Mouse (Mus musculus) midbrain, embryonic 14.5 days (tissue): ENCODE data around the gene Rad51ap2. TPM values are rescaled to one million over a fixed set of nuclear protein-coding genes. Genes with fewer than 3 reads are reported as not detected.
A peak's percentile ranks its signal among the peaks of the same experiment; 100 is the strongest.

ENCODE experiments used
- ATAC-seq: fragments of 200-750 bp; cut with Nextera tagmentation; 2 replicates; pipeline ENCODE4 v1.8.0; 2017; ENCODE audit warnings: moderate number of reproducible peaks, moderate library complexity; ENCODE audit not compliant: low FRiP score, low TSS enrichment
- DNase-seq: peaks from one replicate; pipeline ENCODE4 v3.0.0-alpha.2; 2015
- H3K27ac ChIP-seq: fragments of 300-500 bp; sonication (generic); replicated peaks from 2 replicates; pipeline ENCODE4 v1.5.1; 2014; ENCODE audit warnings: mild to moderate bottlenecking, low read depth, low read length, moderate library complexity
- H3K27me3 ChIP-seq: fragments of 300-500 bp; sonication (generic); 2 replicates; pipeline ENCODE4 v1.6.1; 2014; ENCODE audit warnings: low read length, control low read depth, mixed read lengths; ENCODE audit not compliant: control insufficient read depth, insufficient read depth
- H3K36me3 ChIP-seq: fragments of 300-500 bp; sonication (generic); 2 replicates; pipeline ENCODE4 v1.6.1; 2014; ENCODE audit warnings: low read length, control low read depth; ENCODE audit not compliant: control insufficient read depth, insufficient read depth
- H3K4me1 ChIP-seq: fragments of 300-500 bp; sonication (generic); 2 replicates; pipeline ENCODE4 v1.6.1; 2014; ENCODE audit warnings: mild to moderate bottlenecking, antibody characterized with exemption, low read length, control low read depth; ENCODE audit not compliant: control insufficient read depth, insufficient read depth
- H3K4me2 ChIP-seq: fragments of 300-500 bp; sonication (generic); 2 replicates; pipeline ENCODE4 v1.6.1; 2014; ENCODE audit warnings: mild to moderate bottlenecking, low read length, moderate library complexity
- H3K4me3 ChIP-seq: fragments of 300-500 bp; sonication (generic); replicated peaks from 2 replicates; pipeline ENCODE4 v1.5.1; 2014; ENCODE audit warnings: low read depth, low read length
- H3K9ac ChIP-seq: fragments of 300-500 bp; sonication (generic); replicated peaks from 2 replicates; pipeline ENCODE4 v1.6.1; 2014; ENCODE audit warnings: mild to moderate bottlenecking, low read length, moderate library complexity
- H3K9me3 ChIP-seq: fragments of 300-500 bp; sonication (generic); 2 replicates; pipeline ENCODE4 v1.6.1; 2016; ENCODE audit warnings: low read length, control low read depth, mixed read lengths; ENCODE audit not compliant: control insufficient read depth
- WGBS: fragments of 180-500 bp; shearing (Covaris S2); extraction: QIAGEN DNeasy Blood & Tissue Kit; methylation state at CpG from one replicate; pipeline ENCODE4 v1.1.7; 2014; 5-methylcytosine and 5-hydroxymethylcytosine counted together
- polyA plus RNA-seq: library from polyadenylated mRNA; unstranded; fragments of >200 nt; fragmentation: Nextera tagmentation; extraction: Ambion mirVana; gene quantifications from 2 replicates; pipeline ENCODE4 v1.2.1, GENCODE M21; 2014

The Rad51ap2 gene
- 0.15 and 0.18 TPM in 2 replicates for polyA plus RNA-seq

GRCm38 (mm10) chr12:11455549-11456194, at the start of gene Rad51ap2:
Gene Rad51ap2, plus strand, starts transcription at chr12:11456079.
- ATAC-seq: peak; percentile 99

GRCm38 (mm10) chr12:11407679-11408078, 48.2 kb upstream of the Rad51ap2 start:
- H3K9ac ChIP-seq: no peak overlapping the region
- H3K27ac ChIP-seq: no peak overlapping the region
- H3K9me3 ChIP-seq: no peaks in the 10 kb centered on the region
- WGBS: 92% methylated on average over 4 of the region's 4 CpGs
- DNase-seq (no peak), ATAC-seq (no peak)
- H3K4me2 ChIP-seq: no peak overlapping the region
- no peaks in the 10 kb centered on the region for H3K27me3 ChIP-seq
- H3K36me3 ChIP-seq: no peaks in the 10 kb centered on the region
- no peaks in the 10 kb centered on the region for H3K4me1 ChIP-seq
- H3K4me3 ChIP-seq: no peak overlapping the region

More at GRCm38 (mm10) chr12:11455549-11456194, at the start of gene Rad51ap2:
- Histone ChIP-seq H3K36me3 (no peaks in the 10 kb centered on the region), H3K27ac (no peak within 1 kb of the TSS), H3K4me3 (peak within 1 kb of the TSS; percentile 58), H3K4me1 (peaks cover 5% of the 10 kb centered on the region; the same call in 1 of the 2 replicates), H3K4me2 (peak within 1 kb of the TSS; percentile 91), H3K9me3 (no peaks in the 10 kb centered on the region), H3K9ac (peak within 1 kb of the TSS; percentile 71), H3K27me3 (no peaks in the 10 kb centered on the region)
- DNase-seq: peak; percentile 91
- WGBS: 1% methylated on average over 40 of the region's 40 CpGs

- WGBS: 88% methylated on average over 6 of the region's 6 CpGs
- Histone ChIP-seq H3K4me3 (no peak overlapping the region), H3K9me3 (no peaks in the 10 kb centered on the region), H3K27ac (no peak overlapping the region), H3K9ac (no peak overlapping the region), H3K4me1 (no peaks in the 10 kb centered on the region), H3K27me3 (no peaks in the 10 kb centered on the region), H3K36me3 (no peaks in the 10 kb centered on the region), H3K4me2 (no peak overlapping the region)
- ATAC-seq: no peak
- no peak for DNase-seq
These were observed 37.8 kb upstream of the Rad51ap2 start for GRCm38 (mm10) chr12:11418112-11418511.

DNA sequence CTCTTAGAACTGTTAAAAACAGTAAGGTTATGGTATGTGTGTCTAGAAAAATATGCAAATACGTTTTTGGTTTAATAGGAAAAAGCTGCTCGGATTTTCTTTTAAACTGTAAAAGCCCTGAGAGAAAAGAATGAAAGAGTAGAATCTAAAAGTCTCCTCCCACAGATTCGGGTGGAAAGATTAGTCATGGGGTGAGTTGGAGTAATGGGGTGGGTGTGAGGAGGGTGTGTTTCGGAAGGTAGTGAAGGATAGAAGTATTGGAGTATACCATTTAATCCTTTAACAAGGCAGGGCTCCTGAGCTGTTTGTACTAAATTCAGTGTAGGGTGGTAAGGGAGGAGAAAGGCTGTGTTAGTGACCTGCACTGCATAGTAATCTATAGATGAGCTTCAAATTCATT, 28.5 kb upstream of the Rad51ap2 start:
- no peak overlapping the region for H3K4me3 ChIP-seq

DNA sequence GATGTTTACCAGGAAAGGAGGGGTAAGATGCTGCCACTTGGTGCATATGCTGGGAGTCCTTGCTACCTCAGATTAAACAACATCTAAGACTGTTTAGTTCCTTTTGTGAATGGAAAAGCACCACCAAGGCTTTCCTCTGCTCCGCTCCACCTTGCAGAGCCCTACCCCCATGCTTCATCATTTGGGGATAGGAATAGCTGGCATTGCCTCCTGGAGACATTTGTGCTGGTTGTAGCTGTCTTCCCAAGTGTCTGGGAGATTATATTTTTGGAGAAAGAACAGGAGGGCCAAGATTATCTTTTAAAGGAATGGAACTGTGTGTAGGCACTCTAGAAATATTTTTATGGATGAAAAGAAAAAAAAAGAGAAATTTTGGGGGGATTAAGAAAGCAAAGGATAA, 22.8 kb upstream of the Rad51ap2 start:
- ATAC-seq: no peak
- no peak overlapping the region for H3K4me2 ChIP-seq
- no peak overlapping the region for H3K9ac ChIP-seq
- no peak for DNase-seq
- WGBS: 93% methylated on average over 1 of the region's 1 CpGs
- H3K27me3 ChIP-seq: no peaks in the 10 kb centered on the region; the same call in 1 of the 2 replicates
- H3K36me3 ChIP-seq: no peaks in the 10 kb centered on the region
- H3K9me3 ChIP-seq: no peaks in the 10 kb centered on the region
- no peak overlapping the region for H3K27ac ChIP-seq
- H3K4me3 ChIP-seq: no peak overlapping the region
- peaks cover 13% of the 10 kb centered on the region; the same call in 1 of the 2 replicates for H3K4me1 ChIP-seq

More for the DNA sequence above, 28.5 kb upstream of the Rad51ap2 start:
- Histone ChIP-seq H3K27ac (no peak overlapping the region), H3K4me2 (no peak overlapping the region), H3K4me1 (no peaks in the 10 kb centered on the region), H3K27me3 (no peaks in the 10 kb centered on the region), H3K9ac (no peak overlapping the region), H3K9me3 (no peaks in the 10 kb centered on the region), H3K36me3 (no peaks in the 10 kb centered on the region)
- DNase-seq (no peak), ATAC-seq (no peak)
- WGBS: 57% methylated on average over 4 of the region's 4 CpGs

- H3K4me1 ChIP-seq: peaks cover 13% of the 10 kb centered on the region; the same call in 1 of the 2 replicates
- DNase-seq (no peak), ATAC-seq (no peak)
- H3K27ac ChIP-seq: no peak overlapping the region
- H3K4me3 ChIP-seq: 0 out of 2 replicates have a peak overlapping the region, but pooled peaks have one; percentile 2
- H3K36me3 ChIP-seq: no peaks in the 10 kb centered on the region
- WGBS: 62% methylated on average over 1 of the region's 1 CpGs
- 0 out of 2 replicates have a peak overlapping the region, but pooled peaks have one; percentile 9 for H3K9ac ChIP-seq
- no peaks in the 10 kb centered on the region for H3K9me3 ChIP-seq
- peak overlapping the region; percentile 15 for H3K4me2 ChIP-seq
- H3K27me3 ChIP-seq: peaks cover 6% of the 10 kb centered on the region; the same call in 1 of the 2 replicates
These were observed 22.2 kb upstream of the Rad51ap2 start for GRCm38 (mm10) chr12:11433716-11434115.

GRCm38 (mm10) chr12:11434446-11434845, 21.4 kb upstream of the Rad51ap2 start:
- no peak overlapping the region for H3K27ac ChIP-seq
- no peak for DNase-seq
- H3K4me3 ChIP-seq: 0 out of 2 replicates have a peak overlapping the region, but pooled peaks have one; percentile 51
- peak overlapping the region; percentile 85 for H3K4me2 ChIP-seq
- H3K27me3 ChIP-seq: peaks cover 6% of the 10 kb centered on the region; the same call in 1 of the 2 replicates
- H3K4me1 ChIP-seq: peaks cover 13% of the 10 kb centered on the region; the same call in 1 of the 2 replicates
- no peak for ATAC-seq
- WGBS: 71% methylated on average over 8 of the region's 8 CpGs
- no peak overlapping the region for H3K9ac ChIP-seq
- no peaks in the 10 kb centered on the region for H3K9me3 ChIP-seq
- no peaks in the 10 kb centered on the region for H3K36me3 ChIP-seq

DNA sequence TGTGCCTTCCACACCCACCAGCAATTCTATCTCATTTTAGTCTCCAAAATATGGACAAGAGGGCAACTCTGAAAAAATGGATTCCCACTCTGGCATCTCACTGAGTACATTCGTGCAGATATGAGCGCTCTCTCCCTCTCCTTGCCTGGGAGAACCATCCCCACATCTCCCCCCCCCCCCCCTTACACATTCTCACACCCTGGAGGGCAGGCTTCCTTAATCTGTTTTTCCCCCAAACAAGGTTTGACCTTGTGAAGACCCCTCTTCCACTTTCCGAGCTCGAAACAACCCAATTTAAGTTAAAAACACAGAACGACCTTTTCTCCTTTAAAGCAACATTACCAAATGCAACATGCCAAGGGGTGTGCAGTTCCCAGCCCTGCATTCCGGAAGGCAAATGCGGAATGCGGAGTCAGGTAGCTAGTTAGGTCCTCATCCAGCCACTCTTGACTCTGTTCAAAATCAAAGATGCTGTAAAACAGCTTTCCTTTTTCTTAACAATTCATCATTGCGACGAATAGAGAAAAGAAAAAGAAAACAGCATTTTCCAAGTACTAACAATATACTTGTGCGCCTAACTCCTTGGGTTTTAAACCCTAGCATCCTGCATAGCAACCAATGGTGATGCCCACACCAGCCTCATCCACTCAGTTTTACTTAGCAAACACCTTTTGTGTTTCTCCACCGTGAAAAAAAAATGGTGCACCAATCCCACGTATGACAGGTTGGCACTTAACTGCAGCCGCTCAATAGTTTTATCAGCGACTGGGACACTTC, 20.4 kb upstream of the Rad51ap2 start:
- H3K4me3 ChIP-seq: peak overlapping the region; percentile 51
- no peaks in the 10 kb centered on the region for H3K9me3 ChIP-seq
- ATAC-seq (peak; percentile 0; the same call in 1 of the 2 replicates), DNase-seq (peak; percentile 54)
- H3K27me3 ChIP-seq: peaks cover 6% of the 10 kb centered on the region; the same call in 1 of the 2 replicates
- H3K4me1 ChIP-seq: peaks cover 13% of the 10 kb centered on the region; the same call in 1 of the 2 replicates
- no peak overlapping the region for H3K27ac ChIP-seq
- peak overlapping the region; percentile 54 for H3K9ac ChIP-seq
- H3K36me3 ChIP-seq: no peaks in the 10 kb centered on the region
- H3K4me2 ChIP-seq: peak overlapping the region; percentile 85
- WGBS: 7% methylated on average over 15 of the region's 15 CpGs
